Mouse (Mus musculus): ENCODE measurements around the gene Baz1b.

Gene Baz1b

DNA sequence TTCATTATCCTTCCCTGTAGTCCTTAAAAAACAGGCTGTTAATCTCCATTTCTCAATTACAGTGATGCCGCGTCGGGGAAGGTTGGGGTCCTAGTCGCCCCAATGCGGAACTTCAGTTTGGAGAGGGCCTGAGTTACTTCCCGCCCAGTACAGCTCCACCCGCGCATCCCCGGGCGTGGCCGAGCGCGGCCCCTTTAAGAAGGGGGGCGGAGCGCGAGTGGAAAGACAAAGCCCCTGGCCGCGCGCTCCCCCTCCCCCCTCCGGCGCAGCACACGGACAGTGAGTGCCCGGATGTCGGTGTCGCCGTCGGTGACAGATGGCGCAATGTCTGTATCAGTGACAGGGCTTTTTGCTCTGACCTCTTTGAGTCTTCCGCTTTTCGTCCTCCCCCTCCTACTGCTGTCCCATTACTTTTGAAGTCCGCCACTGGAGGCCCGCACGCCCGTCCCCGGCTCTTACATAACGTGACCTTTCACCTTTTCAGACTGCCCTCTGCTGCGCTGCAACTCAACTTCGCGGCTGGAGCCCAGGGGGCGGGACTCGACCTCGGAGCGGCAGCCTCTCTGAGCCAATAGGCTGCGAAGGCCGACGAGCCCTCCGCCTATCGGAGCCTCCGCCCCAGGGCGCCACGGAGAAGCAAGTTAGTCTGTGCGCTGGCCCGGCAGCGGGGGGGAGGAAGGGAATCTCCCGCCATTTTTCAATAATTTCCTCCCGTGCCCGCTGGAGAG is at the start of gene Baz1b:
Gene Baz1b, plus strand, starts transcription at position 644 of the 728 bp plus-strand sequence.
- in situ Hi-C loops (cut with MboI, MseI), result loop anchor here in 1 of 2 experiments (5.0 kb wide), 1 partner anchor 69 kb away; no protein-coding TSS in a partner anchor

DNA sequence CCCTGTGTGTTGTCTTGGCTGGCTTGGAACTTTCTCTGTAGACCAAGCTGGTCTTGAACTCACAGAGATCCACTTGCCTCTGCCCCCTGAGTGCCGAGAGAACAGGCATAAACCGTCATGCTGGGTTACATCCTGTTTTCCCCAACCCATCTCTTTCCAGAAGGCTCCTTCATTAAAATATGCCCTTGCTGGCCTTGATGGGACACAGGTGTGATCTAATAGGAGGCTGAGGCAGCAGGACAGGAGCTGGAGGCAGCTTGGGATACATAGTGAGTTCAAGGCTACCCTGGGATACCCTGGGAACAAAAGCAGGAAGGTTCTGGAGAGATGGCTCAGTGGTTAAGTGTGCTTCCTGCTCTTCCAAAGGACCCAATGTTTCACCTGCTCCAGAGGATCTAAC is 47.2 kb upstream of the Baz1b start:
- in situ Hi-C loops (cut with MboI, MseI), result no loop called here

- in situ Hi-C loops (cut with MboI, MseI), result no loop called here
Observed at GRCm38 (mm10) chr5:135144469-135144868, 42.6 kb upstream of the Baz1b start.

GRCm38 (mm10) chr5:135145532-135145931 is 41.5 kb upstream of the Baz1b start:
- in situ Hi-C loops (cut with MboI, MseI), result no loop called here

GRCm38 (mm10) chr5:135145955-135146354 is 41.1 kb upstream of the Baz1b start:
- in situ Hi-C loops (cut with MboI, MseI), result no loop called here

DNA sequence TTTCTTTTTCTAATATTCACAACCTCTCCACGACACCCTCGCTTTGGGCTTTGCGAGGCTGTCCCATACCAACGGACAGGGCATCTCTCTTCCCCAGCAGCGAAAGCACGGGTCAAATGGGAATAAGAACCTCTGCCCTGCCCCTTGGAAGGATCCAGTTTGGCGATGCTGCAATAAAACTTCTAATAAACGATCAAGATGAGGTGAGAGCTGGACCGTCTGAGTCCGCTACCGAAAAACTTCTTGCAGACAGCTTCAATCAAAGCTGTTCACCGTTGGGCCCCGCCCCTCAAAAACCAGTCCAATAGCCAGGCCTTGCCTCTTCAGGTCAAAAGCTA is 38.4 kb upstream of the Baz1b start:
- in situ Hi-C loops (cut with MboI, MseI), result no loop called here

DNA sequence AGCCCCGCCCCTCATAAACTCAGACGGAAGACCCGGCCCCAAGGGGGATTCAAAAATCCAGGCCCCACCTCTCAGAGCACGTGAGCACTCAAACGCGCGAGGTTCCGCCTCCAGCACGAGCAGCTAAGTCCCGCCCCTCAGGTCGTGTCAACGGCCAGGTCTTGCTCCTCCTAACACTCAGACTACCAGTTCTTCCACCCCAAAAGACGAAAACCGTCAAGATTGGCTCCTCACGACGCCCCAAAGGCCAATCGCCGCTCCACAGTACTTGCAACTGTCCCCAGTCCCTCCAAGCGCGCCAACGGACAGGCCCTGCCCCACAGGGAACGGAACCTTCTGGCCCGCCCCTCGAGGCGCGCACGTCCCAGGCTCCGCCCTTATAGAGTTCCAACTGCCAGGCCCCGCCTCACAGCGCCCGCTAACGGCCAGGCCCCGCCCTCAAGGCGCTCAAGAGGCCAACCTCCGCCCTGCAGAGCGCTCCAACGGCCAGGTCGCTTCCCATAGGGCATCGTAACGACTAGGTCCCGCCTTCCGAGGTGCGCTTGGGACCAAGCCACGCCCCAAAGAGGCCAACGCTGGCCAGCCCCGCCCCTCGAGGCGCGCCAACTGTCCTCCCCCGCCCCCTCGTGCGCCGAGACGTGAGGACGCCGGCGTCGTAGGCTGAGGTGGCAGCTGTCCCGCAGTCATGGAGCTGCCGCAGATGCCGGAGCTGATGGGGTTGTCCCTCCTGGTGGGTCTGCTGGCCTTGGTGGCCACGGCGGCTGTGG is 37.8 kb upstream of the Baz1b start, which contains the start of gene Tbl2:
Gene Tbl2, plus strand, starts transcription at position 605 of the 767 bp plus-strand sequence.
- in situ Hi-C loops (cut with MboI, MseI), result no loop called here

GRCm38 (mm10) chr5:135149820-135150178 is 37.3 kb upstream of the Baz1b start:
- in situ Hi-C loops (cut with MboI, MseI), result no loop called here

DNA sequence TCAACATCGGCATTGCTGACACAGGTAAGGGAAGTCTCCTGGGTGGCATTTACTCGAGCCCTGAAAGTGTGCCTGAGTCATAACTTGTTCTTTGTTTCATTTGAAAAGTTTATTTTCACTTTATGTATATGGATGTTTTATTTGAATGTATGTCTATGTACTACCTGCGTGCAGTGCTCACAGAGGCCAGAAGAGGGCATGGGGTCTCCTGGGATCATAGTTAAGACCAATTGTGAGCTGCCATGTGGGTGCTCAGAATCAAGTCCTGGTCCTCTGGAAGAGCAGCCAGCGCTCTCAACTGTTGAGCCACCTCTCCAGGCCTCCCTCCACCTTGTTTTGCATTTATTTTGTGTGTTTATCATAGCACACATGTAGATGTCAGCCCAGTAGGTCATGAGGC is 30.6 kb upstream of the Baz1b start:
- in situ Hi-C loops (cut with MboI, MseI), result no loop called here

DNA sequence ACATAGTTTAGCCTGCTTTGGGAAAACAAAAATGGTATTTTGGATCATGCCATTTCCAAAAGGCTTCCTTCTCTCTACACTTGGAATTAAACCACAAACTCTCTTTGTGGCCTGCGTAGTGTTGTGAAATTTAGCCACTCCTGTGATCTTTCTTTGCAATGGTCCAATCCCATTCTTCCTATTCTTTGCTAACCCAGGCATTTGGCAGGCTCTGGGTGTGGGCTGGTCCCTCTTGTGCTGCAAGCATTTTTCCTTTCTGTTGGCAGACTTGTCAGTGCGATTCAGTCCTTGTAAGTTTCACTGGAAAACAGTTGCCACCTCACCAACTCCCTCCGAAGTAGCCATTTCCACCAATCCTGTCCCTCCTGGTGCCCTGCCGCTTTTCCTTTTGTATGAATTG is 25.8 kb upstream of the Baz1b start:
- in situ Hi-C loops (cut with MboI, MseI), result no loop called here

DNA sequence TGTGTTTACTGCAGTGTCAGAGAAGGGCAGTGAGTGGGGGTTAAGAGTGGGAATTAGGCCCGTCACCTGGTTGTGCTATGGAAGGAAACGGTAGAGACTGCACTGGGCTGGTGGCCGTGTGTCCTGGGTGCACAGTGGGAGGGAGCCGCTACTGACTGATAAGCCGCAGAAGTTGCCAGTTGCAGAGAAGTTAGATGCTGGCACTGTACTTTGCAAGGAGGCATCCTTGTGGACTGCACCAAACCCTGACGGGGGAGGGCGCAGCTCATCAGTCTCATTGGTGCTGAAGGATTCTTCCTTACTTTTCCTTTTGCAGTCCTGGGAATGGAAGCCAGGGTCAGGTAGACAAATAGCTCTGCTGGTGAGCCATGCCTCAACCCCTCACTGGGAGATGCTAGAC is 25.4 kb upstream of the Baz1b start:
- in situ Hi-C loops (cut with MboI, MseI), result no loop called here

DNA sequence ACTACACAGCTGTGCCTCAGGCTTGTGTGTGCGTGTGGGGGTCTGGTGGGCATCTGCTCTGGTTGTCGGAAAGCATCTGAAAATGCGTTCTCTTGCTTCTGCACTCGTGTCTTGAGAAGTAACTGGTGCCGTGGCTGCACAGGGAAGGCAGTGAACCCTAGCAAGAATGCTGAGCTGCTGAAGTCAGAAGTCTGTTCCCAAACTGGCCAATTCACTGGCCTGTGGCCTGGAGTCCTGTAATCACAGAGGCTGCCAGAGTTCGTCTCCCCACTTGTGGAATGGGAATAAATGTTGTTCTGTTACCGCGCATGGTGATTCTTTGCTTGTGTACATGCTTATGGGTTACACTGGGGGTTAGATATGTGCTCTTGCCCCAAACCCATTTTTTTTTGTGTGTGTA is 24.7 kb upstream of the Baz1b start:
- in situ Hi-C loops (cut with MboI, MseI), result no loop called here

GRCm38 (mm10) chr5:135162821-135163220 is 24.2 kb upstream of the Baz1b start:
- in situ Hi-C loops (cut with MboI, MseI), result no loop called here

- in situ Hi-C loops (cut with MboI, MseI), result no loop called here
Observed at GRCm38 (mm10) chr5:135166909-135167308, 20.2 kb upstream of the Baz1b start.

DNA sequence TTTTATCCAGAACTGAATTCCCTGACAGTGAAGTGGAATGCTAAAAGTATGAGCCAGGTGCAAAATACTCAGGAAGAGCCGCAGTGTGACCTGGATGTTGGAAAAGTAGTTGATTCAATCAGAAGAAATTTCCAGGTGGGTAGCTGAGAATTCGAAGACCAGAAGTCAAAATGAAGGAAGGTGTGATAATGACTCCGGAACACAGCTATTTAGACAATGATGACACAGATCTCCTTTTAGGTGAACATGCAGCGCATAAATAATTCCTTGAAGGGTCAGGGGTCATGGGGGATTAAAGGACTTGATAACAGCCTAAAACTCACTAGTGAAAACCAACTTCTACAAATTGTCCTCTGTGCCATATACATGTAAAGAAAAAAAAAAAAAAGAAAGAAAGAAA is 19.6 kb upstream of the Baz1b start:
- in situ Hi-C loops (cut with MboI, MseI), result no loop called here

DNA sequence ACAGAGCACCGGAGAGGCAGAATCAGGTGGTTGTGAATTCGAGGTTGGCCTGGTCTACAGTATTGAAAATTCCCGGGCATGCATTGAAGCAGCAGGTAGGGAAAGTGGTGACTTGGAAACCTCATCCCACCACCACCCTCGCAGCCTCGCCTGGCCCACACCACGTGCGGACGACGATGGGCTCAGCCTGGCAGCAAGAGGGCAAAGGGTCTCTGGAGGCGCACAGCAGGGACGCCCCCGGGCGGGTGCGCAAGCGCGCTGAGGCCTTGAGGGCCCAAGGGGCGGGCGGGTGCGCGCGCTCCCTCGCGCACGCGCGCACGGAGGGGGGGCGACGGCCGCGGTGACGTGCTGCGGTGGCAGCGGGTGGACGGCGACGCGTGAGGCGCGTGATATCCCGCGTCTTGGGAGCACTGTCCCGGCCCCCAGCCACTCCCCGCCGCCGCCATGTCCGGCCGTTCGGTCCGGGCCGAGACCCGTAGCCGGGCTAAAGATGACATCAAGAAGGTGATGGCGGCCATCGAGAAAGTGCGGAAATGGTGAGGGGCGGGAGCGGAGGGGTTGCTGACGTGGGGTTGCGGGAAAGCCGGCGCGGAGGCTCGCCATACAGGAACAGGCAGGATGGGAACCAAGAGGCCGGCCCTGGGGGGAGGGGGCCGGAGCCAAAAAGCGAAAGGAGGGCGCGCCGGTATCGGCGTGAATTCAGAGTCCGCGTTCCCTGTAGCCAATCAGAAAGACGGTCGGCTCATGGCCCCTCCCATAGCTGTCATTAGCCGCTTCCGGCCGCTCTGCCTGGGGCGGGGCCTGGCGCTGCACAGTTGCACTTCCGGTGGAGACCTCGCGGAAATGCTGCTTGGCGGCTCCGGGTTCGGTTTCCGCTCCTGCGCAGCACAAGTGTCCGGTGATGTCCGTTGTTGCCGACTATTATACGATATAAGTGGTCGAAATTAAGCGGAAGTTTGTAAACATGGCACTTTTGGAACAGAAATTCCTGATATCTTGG is 18.7 kb upstream of the Baz1b start, which contains the start of gene Bcl7b:
Gene Bcl7b, plus strand, starts transcription at position 221 of the 1,000 bp plus-strand sequence.
- in situ Hi-C loops (cut with MboI, MseI), result no loop called here

DNA sequence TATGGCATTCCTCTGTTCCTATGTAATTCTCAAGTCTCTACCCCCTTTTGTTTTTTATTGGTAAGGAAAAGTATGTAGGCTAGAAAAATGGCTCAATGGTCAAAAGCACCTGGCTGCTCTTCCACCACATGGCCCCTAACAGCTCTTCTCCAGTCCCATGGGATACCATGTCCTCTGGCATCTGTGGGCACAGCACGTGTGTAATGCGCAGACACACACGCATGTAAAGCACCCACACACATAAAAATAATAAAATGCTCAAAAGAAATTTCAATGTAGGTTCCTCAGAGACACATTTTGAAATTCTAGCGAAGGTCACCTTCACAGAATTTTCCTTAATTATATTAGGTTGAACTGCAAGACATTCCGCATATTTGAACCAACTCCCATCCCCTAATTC is 17.6 kb upstream of the Baz1b start:
- in situ Hi-C loops (cut with MboI, MseI), result no loop called here

DNA sequence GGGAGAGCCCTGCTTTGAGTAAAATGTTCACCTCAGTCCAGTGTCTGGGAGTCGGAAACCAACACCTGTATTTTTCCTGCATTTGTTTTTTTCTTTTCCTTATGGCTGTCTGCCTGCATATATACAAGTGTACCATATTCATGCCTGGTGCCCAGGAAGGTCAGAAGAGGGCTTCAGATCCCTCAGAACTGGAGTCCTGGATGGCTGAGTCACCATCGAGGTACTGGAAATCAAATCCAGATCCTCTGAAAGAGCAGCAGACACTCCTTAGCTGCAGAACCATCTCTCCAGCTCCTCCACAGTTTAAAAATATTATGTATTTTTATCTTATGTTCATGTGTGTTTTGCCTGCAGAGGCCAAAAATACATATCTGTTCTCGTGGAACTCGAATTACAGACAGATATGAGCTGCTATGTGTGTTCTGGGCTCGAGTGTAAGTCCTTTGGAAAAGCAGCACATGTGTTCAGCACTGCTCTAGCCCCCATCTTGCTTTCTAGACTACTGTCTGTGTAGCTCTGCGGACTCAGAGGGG is 15.3 kb upstream of the Baz1b start:
- in situ Hi-C loops (cut with MboI, MseI), result no loop called here

GRCm38 (mm10) chr5:135172986-135173385 is 14.1 kb upstream of the Baz1b start:
- in situ Hi-C loops (cut with MboI, MseI), result no loop called here

GRCm38 (mm10) chr5:135175086-135175485 is 12.0 kb upstream of the Baz1b start:
- in situ Hi-C loops (cut with MboI, MseI), result no loop called here

DNA sequence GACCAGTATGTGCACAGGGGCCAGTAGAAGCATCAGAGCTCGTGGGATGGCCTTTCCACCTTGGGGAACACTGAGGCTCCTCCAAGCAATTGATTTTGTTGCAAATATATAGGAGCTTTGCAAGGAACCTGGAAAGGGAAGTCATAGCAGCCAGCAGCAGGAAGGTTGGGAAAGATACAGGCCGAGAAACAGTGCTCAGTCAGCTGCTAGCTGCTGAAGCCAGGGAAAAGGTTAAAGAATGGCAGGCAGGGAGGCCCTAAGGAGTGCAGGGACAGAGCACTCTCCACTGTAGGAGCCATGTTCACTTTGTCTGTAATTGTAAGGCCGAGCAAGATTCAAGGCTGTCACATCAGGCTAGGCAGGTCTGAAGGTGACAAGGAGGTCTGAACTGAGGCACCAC is 8.5 kb upstream of the Baz1b start:
- in situ Hi-C loops (cut with MboI, MseI), result no loop called here

DNA sequence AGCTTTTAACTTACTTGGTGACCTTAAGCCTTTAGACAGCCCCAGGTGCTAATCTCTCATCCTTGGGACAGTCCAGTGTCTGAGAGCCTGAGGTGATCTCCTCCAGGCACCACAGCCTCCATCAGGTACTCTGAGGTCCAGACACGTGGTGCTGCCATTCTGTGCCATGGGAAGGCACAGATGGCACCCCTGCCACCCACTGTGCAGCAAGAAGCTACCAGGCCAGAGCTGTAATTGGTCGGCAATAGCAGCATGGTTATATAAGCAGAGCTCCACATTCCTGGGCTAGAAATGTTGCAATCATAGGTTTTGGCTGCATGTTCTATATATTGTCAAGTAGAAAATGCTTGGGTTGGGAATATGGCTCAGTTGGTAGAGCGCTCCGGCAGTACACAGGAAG is 8.1 kb upstream of the Baz1b start:
- in situ Hi-C loops (cut with MboI, MseI), result no loop called here

Measured in T-helper 17 cell (primary cell).